Mouse (Mus musculus) cerebellum, adult 2 months (tissue): ENCODE data around the gene Rhou.

ENCODE experiments used
- CTCF ChIP-seq: fragments of 200-500 bp; IDR thresholded peaks from 2 replicates; pipeline ENCODE4 v1.5.1; 2011; ENCODE audit warnings: low read depth, mild to moderate bottlenecking, control low read depth, low read length, moderate library complexity, borderline replicate concordance; ENCODE audit not compliant: insufficient read depth
- POLR2A ChIP-seq: fragments of 200-500 bp; IDR thresholded peaks from 2 replicates; pipeline ENCODE4 v1.6.1; 2011; ENCODE audit warnings: low read length, control low read depth, borderline replicate concordance; ENCODE audit not compliant: insufficient read depth

DNA sequence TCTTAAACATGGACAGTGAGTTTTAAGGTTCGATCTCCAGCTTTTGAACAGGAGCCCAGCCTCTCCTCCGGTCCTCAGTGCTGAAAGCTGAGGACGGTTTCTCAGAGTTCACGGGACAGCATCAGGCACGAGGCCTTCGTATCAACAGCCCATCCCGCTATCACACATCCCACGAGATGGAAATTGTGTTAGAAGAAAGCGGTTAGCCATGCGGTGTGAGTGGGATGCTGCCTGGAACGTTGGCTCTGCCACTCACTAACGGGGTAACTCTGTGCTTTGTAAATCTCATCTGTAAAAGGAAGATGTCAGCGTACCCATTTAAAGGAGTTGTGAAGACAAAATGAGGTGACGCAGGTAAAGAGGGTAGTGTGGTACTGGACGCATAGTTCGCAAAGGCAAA is 53.4 kb downstream of the Rhou start:
- no peak for TF ChIP-seq CTCF
- no peak for TF ChIP-seq POLR2A
